Mouse (Mus musculus): ENCODE measurements around the gene A130010J15Rik. TPM values are rescaled to one million over a fixed set of nuclear protein-coding genes. Genes with fewer than 3 reads are reported as not detected.

The A130010J15Rik gene
- total and polyA plus RNA-seq, 3 experiments = 1.7 to 18.9 (median 10.2) TPM

DNA sequence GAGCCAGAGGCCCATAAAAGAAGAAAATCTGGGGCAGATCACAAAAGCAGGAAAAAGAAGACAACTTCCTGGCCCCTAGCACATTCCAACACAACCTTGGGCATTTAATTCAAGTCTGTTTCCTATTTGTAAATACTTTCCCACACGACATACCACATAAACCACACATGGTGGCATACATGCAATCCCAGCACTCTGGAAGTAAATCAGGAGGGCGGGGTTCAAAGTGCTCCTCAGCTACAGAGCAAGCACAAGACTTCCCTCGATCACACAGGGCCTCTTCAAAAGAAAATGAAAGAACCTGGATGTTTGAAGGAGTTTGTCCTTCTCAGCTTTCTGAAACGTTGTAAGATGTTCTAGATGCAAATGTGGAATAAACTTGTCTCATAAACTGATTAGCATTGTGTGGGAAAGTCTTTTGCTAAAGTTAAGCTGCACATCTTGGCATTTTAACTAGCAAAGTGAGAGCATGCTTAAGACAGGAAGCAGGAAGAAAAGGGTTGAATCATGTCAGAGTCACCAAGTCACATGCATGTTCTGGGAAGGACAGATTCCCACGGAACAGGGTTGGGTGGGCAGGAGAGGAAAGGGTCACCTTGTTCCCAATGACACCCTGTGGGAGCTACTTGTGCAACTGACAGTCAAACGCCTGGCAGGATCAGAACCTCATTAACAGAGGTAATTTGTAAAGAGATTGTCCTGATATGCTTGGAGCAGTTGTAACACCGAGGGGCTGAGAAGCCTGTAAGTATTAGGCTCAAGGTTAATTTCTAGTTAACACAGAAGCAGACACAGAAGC is 59.1 kb downstream of the A130010J15Rik start:
- 0 out of 2 replicates have a peak, but pooled peaks cover 6% of the 10 kb centered on the region for H3K27me3 ChIP-seq (ENCODE audit: insufficient read depth, low read length)
- 0 out of 2 replicates have a peak, but pooled peaks cover 5% of the 10 kb centered on the region for H3K4me1 ChIP-seq (ENCODE audit: insufficient read depth, low read depth, low read length)
- no peak overlapping the region for H3K4me3 ChIP-seq (ENCODE audit: low read depth, low read length)
- TF ChIP-seq POLR2AphosphoS5 (IDR thresholded peaks at IDR 0.05; ENCODE audit: insufficient replicate concordance, low read depth, low read length) (no peak), GATA1 (IDR thresholded peaks at IDR 0.05; ENCODE audit: borderline replicate concordance, low read length) (no peak), TAL1 (conservative IDR thresholded peaks at IDR 0.05; ENCODE audit: low read depth, low read length) (no peak), GATA2 (IDR thresholded peaks at IDR 0.05; ENCODE audit: borderline replicate concordance, low read depth, low read length) (no peak), CTCF (IDR thresholded peaks at IDR 0.05; ENCODE audit: low read depth, low read length) (no peak)
- H3K9me3 ChIP-seq (replicated peaks) = no peaks in the 10 kb centered on the region
- no peak for DNase-seq (ENCODE audit: low spot score)
- no peak for ATAC-seq (ENCODE audit: extremely low read depth, insufficient number of reproducible peaks, low FRiP score, poor library complexity, severe bottlenecking)
- H3K36me3 ChIP-seq (replicated peaks) = no peaks in the 10 kb centered on the region

Other genes with a start within 250 kb of the A130010J15Rik start
- gene Syt14, start 132.3 kb upstream of the A130010J15Rik start, total RNA-seq (2014; fragmentation: Nextera tagmentation) = not detected in 2 replicates
- 0.16 and 0.17 TPM in 2 replicates for gene Syt14, start 132.3 kb upstream of the A130010J15Rik start, total RNA-seq (2017)
- not detected in 2 replicates for gene Syt14, start 132.3 kb upstream of the A130010J15Rik start, polyA plus RNA-seq (2012)
- gene Diexf, start 37.8 kb upstream of the A130010J15Rik start, total RNA-seq (2014; fragmentation: Nextera tagmentation) = 13.2 and 23.9 TPM in 2 replicates
- gene Diexf, start 37.8 kb upstream of the A130010J15Rik start, total RNA-seq (2017) = 20.7 and 28.0 TPM in 2 replicates
- gene Diexf, start 37.8 kb upstream of the A130010J15Rik start, polyA plus RNA-seq (2012) = 3.0 and 3.4 TPM in 2 replicates
- gene Irf6, start 14.9 kb upstream of the A130010J15Rik start, total RNA-seq (2014; fragmentation: Nextera tagmentation) = 0.23 and 0.34 TPM in 2 replicates
- gene Irf6, start 14.9 kb upstream of the A130010J15Rik start, total RNA-seq (2017) = 0.38 and 0.58 TPM in 2 replicates
- 0.04 TPM in 1 of 2 replicates, not detected in the other for gene Irf6, start 14.9 kb upstream of the A130010J15Rik start, polyA plus RNA-seq (2012)
- gene Traf3ip3, start 33.7 kb downstream of the A130010J15Rik start, total RNA-seq (2014; fragmentation: Nextera tagmentation) = 6.8 and 14.1 TPM in 2 replicates
- 47.5 and 48.7 TPM in 2 replicates for gene Traf3ip3, start 33.7 kb downstream of the A130010J15Rik start, total RNA-seq (2017)
- 8.6 and 13.4 TPM in 2 replicates for gene Traf3ip3, start 33.7 kb downstream of the A130010J15Rik start, polyA plus RNA-seq (2012)
- 0.30 TPM in 1 of 2 replicates, not detected in the other for gene Lamb3, start 39.7 kb downstream of the A130010J15Rik start, total RNA-seq (2014; fragmentation: Nextera tagmentation)
- 0.22 TPM in 1 of 2 replicates, not detected in the other for gene Lamb3, start 39.7 kb downstream of the A130010J15Rik start, total RNA-seq (2017)
- gene Lamb3, start 39.7 kb downstream of the A130010J15Rik start, polyA plus RNA-seq (2012) = 0.03 TPM in 1 of 2 replicates, not detected in the other
- not detected in 2 replicates for gene Hsd11b1, start 96.0 kb downstream of the A130010J15Rik start, total RNA-seq (2014; fragmentation: Nextera tagmentation)
- gene Hsd11b1, start 96.0 kb downstream of the A130010J15Rik start, total RNA-seq (2017) = 0.27 TPM in 1 of 2 replicates, not detected in the other
- gene Hsd11b1, start 96.0 kb downstream of the A130010J15Rik start, polyA plus RNA-seq (2012) = not detected in 2 replicates
- gene G0s2, start 105.2 kb downstream of the A130010J15Rik start, total RNA-seq (2014; fragmentation: Nextera tagmentation) = not detected in 2 replicates
- not detected in 2 replicates for gene G0s2, start 105.2 kb downstream of the A130010J15Rik start, total RNA-seq (2017)
- not detected in 2 replicates for gene G0s2, start 105.2 kb downstream of the A130010J15Rik start, polyA plus RNA-seq (2012)
- not detected in 2 replicates for gene Camk1g, start 202.3 kb downstream of the A130010J15Rik start, total RNA-seq (2014; fragmentation: Nextera tagmentation)
- not detected in 2 replicates for gene Camk1g, start 202.3 kb downstream of the A130010J15Rik start, total RNA-seq (2017)
- not detected in 2 replicates for gene Camk1g, start 202.3 kb downstream of the A130010J15Rik start, polyA plus RNA-seq (2012)